Mouse (Mus musculus) heart, embryonic 12.5 days (tissue): ENCODE measurements at regions not wholly inside any gene's neighbourhood (a gene's known extent, or its start where the extent isn't known, plus 50 kb on each side); places are given as distances from the start of the nearest gene placed in this dataset.

Source experiments
- ATAC-seq: fragments of 200-750 bp; cut with Nextera tagmentation; 2 replicates; pipeline ENCODE4 v1.8.0; 2017; ENCODE audit warnings: moderate TSS enrichment, moderate library complexity; ENCODE audit not compliant: insufficient number of reproducible peaks, low FRiP score
- H3K27ac ChIP-seq: fragments of 300-500 bp; sonication (generic); 2 replicates; pipeline ENCODE4 v1.5.1; 2016; ENCODE audit warnings: mild to moderate bottlenecking, moderate library complexity; ENCODE audit not compliant: poor library complexity, severe bottlenecking
- H3K27me3 ChIP-seq: fragments of 300-500 bp; sonication (generic); replicated peaks from 2 replicates; pipeline ENCODE4 v1.6.1; 2016; ENCODE audit warnings: mild to moderate bottlenecking, moderate library complexity
- H3K36me3 ChIP-seq: fragments of 300-500 bp; sonication (generic); 2 replicates; pipeline ENCODE4 v1.6.1; 2016; ENCODE audit warnings: mild to moderate bottlenecking, moderate library complexity
- H3K4me1 ChIP-seq: fragments of 300-500 bp; sonication (generic); replicated peaks from 2 replicates; pipeline ENCODE4 v1.6.1; 2016; ENCODE audit warnings: mild to moderate bottlenecking
- H3K4me2 ChIP-seq: fragments of 300-500 bp; sonication (generic); 2 replicates; pipeline ENCODE4 v1.6.1; 2016; ENCODE audit warnings: mild to moderate bottlenecking, moderate library complexity
- H3K4me3 ChIP-seq: fragments of 300-500 bp; sonication (generic); 2 replicates; pipeline ENCODE4 v1.5.1; 2016; ENCODE audit warnings: mild to moderate bottlenecking
- H3K9ac ChIP-seq: fragments of 300-500 bp; sonication (generic); 2 replicates; pipeline ENCODE4 v1.6.1; 2016; ENCODE audit warnings: mild to moderate bottlenecking, moderate library complexity
- H3K9me3 ChIP-seq: fragments of 300-500 bp; sonication (generic); replicated peaks from 2 replicates; pipeline ENCODE4 v1.6.1; 2016; ENCODE audit warnings: mild to moderate bottlenecking, moderate library complexity
- WGBS: fragments of 180-500 bp; shearing (Covaris S2); methylation state at CpG from one replicate; pipeline ENCODE4 v1.1.7; 2016; 5-methylcytosine and 5-hydroxymethylcytosine counted together

- no peak for ATAC-seq
- 77% methylated on average over 2 of the region's 2 CpGs for WGBS
- Histone ChIP-seq H3K36me3 (no peaks in the 10 kb centered on the region), H3K4me1 (no peaks in the 10 kb centered on the region), H3K4me2 (no peak overlapping the region), H3K4me3 (no peak overlapping the region), H3K27ac (no peak overlapping the region), H3K9ac (no peak overlapping the region), H3K27me3 (no peaks in the 10 kb centered on the region), H3K9me3 (no peaks in the 10 kb centered on the region)
These were observed 56.8 kb downstream of the Fam110c start for GRCm38 (mm10) chr12:31130434-31130833.

GRCm38 (mm10) chr12:31134465-31134992 is 60.9 kb downstream of the Fam110c start:
- H3K4me3 ChIP-seq = no peak overlapping the region
- no peak for ATAC-seq
- H3K27me3 ChIP-seq = no peaks in the 10 kb centered on the region
- no peak overlapping the region for H3K27ac ChIP-seq
- no peaks in the 10 kb centered on the region for H3K36me3 ChIP-seq
- H3K4me2 ChIP-seq = no peak overlapping the region
- no peak overlapping the region for H3K9ac ChIP-seq
- peaks cover 10% of the 10 kb centered on the region for H3K4me1 ChIP-seq
- 68% methylated on average over 6 of the region's 6 CpGs for WGBS
- no peaks in the 10 kb centered on the region for H3K9me3 ChIP-seq

GRCm38 (mm10) chr12:31136364-31136763 is 62.7 kb downstream of the Fam110c start:
- 80% methylated on average over 10 of the region's 10 CpGs for WGBS
- Histone ChIP-seq H3K4me1 (peaks cover 14% of the 10 kb centered on the region), H3K9me3 (no peaks in the 10 kb centered on the region), H3K27ac (no peak overlapping the region), H3K36me3 (no peaks in the 10 kb centered on the region), H3K4me2 (no peak overlapping the region), H3K9ac (no peak overlapping the region), H3K4me3 (no peak overlapping the region), H3K27me3 (no peaks in the 10 kb centered on the region)
- no peak for ATAC-seq

- Histone ChIP-seq H3K4me2 (no peak overlapping the region), H3K9ac (no peak overlapping the region), H3K9me3 (no peaks in the 10 kb centered on the region), H3K4me1 (peaks cover 14% of the 10 kb centered on the region), H3K36me3 (no peaks in the 10 kb centered on the region), H3K27ac (no peak overlapping the region), H3K27me3 (no peaks in the 10 kb centered on the region), H3K4me3 (no peak overlapping the region)
- no peak for ATAC-seq
- 36% methylated on average over 3 of the region's 3 CpGs for WGBS
These were observed 63.2 kb downstream of the Fam110c start for GRCm38 (mm10) chr12:31136911-31137310.

- H3K27me3 ChIP-seq = no peaks in the 10 kb centered on the region
- H3K9ac ChIP-seq = no peak overlapping the region
- H3K4me3 ChIP-seq = no peak overlapping the region
- H3K9me3 ChIP-seq = no peaks in the 10 kb centered on the region
- 49% methylated on average over 5 of the region's 5 CpGs for WGBS
- 0 out of 2 replicates have a peak overlapping the region, but pooled peaks have one; percentile 11 for H3K27ac ChIP-seq
- no peak overlapping the region for H3K4me2 ChIP-seq
- H3K36me3 ChIP-seq = no peaks in the 10 kb centered on the region
- no peak for ATAC-seq
- H3K4me1 ChIP-seq = peaks cover 14% of the 10 kb centered on the region
These were observed 63.8 kb downstream of the Fam110c start for GRCm38 (mm10) chr12:31137431-31137830.

- Histone ChIP-seq H3K27me3 (no peaks in the 10 kb centered on the region), H3K27ac (no peak overlapping the region), H3K36me3 (no peaks in the 10 kb centered on the region), H3K4me2 (no peak overlapping the region), H3K4me1 (peaks cover 14% of the 10 kb centered on the region), H3K9me3 (no peaks in the 10 kb centered on the region), H3K9ac (no peak overlapping the region), H3K4me3 (no peak overlapping the region)
- 39% methylated on average over 4 of the region's 4 CpGs for WGBS
- no peak for ATAC-seq
These were observed 66.2 kb downstream of the Fam110c start for GRCm38 (mm10) chr12:31139853-31140252.

- Histone ChIP-seq H3K4me2 (no peak overlapping the region), H3K27me3 (no peaks in the 10 kb centered on the region), H3K9me3 (no peaks in the 10 kb centered on the region), H3K4me1 (peaks cover 16% of the 10 kb centered on the region), H3K36me3 (no peaks in the 10 kb centered on the region), H3K9ac (no peak overlapping the region), H3K27ac (no peak overlapping the region), H3K4me3 (no peak overlapping the region)
- 63% methylated on average over 6 of the region's 6 CpGs for WGBS
- no peak for ATAC-seq
These were observed 69.6 kb downstream of the Fam110c start for GRCm38 (mm10) chr12:31143266-31143665.

GRCm38 (mm10) chr12:31145032-31145781 is 71.5 kb downstream of the Fam110c start:
- Histone ChIP-seq H3K4me3 (no peak overlapping the region), H3K27me3 (no peaks in the 10 kb centered on the region), H3K4me2 (no peak overlapping the region), H3K4me1 (peaks cover 29% of the 10 kb centered on the region), H3K9me3 (no peaks in the 10 kb centered on the region), H3K27ac (peak overlapping the region; percentile 26), H3K36me3 (no peaks in the 10 kb centered on the region), H3K9ac (no peak overlapping the region)
- 33% methylated on average over 3 of the region's 3 CpGs for WGBS
- peak; percentile 76 for ATAC-seq

GRCm38 (mm10) chr12:31148417-31149356 is 75.0 kb downstream of the Fam110c start:
- H3K36me3 ChIP-seq = no peaks in the 10 kb centered on the region
- peaks cover 29% of the 10 kb centered on the region for H3K4me1 ChIP-seq
- WGBS = 43% methylated on average over 11 of the region's 11 CpGs
- ATAC-seq = 0 out of 2 replicates have a peak, but pooled peaks have one; percentile 18
- no peak overlapping the region for H3K27ac ChIP-seq
- H3K4me3 ChIP-seq = no peak overlapping the region
- no peak overlapping the region for H3K9ac ChIP-seq
- no peak overlapping the region for H3K4me2 ChIP-seq
- H3K9me3 ChIP-seq = no peaks in the 10 kb centered on the region
- no peaks in the 10 kb centered on the region for H3K27me3 ChIP-seq

- WGBS = 82% methylated on average over 2 of the region's 2 CpGs
- no peak overlapping the region for H3K4me2 ChIP-seq
- no peak overlapping the region for H3K4me3 ChIP-seq
- ATAC-seq = no peak
- no peaks in the 10 kb centered on the region for H3K9me3 ChIP-seq
- no peaks in the 10 kb centered on the region for H3K36me3 ChIP-seq
- H3K27me3 ChIP-seq = no peaks in the 10 kb centered on the region
- no peak overlapping the region for H3K27ac ChIP-seq
- H3K9ac ChIP-seq = no peak overlapping the region
- peaks cover 15% of the 10 kb centered on the region; the same call in 1 of the 2 replicates for H3K4me1 ChIP-seq
These were observed 80.1 kb downstream of the Fam110c start for GRCm38 (mm10) chr12:31153720-31154119.

GRCm38 (mm10) chr12:31154608-31155011 is 80.9 kb downstream of the Fam110c start:
- Histone ChIP-seq H3K36me3 (no peaks in the 10 kb centered on the region), H3K4me3 (no peak overlapping the region), H3K4me2 (no peak overlapping the region), H3K9ac (no peak overlapping the region), H3K27me3 (no peaks in the 10 kb centered on the region), H3K9me3 (no peaks in the 10 kb centered on the region), H3K27ac (no peak overlapping the region), H3K4me1 (peaks cover 6% of the 10 kb centered on the region; the same call in 1 of the 2 replicates)
- WGBS = 46% methylated on average over 5 of the region's 5 CpGs
- ATAC-seq = no peak
